Mouse (Mus musculus) ovary, adult 10 weeks (tissue): ENCODE results near the gene Rps24. TPM values are rescaled to one million over a fixed set of nuclear protein-coding genes. Genes with fewer than 3 reads are reported as not detected.

Experiments used
- polyA plus RNA-seq: library from polyadenylated mRNA; stranded (reverse); fragments of 350-450 nt; fragmentation: Illumina TruSeq; extraction: RNeasy Lipid Tissue Mini Kit (QIAGEN cat#74804); gene quantifications from one replicate; pipeline ENCODE4 v1.2.3, GENCODE M21; 2014

The Rps24 gene
- polyA plus RNA-seq = 10,947 TPM

GRCm38 (mm10) chr14:24486773-24487227 is at the start of gene Rps24, which contains the start of gene Polr3a:
Gene Rps24 (plus strand): TSS chr14:24487125.
Gene Polr3a (minus strand): TSS chr14:24487058.

Other genes starting within 250 kb of the Rps24 start
- gene Dlg5, start 241.2 kb upstream of the Rps24 start, polyA plus RNA-seq = 44.7 TPM
- gene E330034G19Rik, start 193.9 kb upstream of the Rps24 start, polyA plus RNA-seq = 33.5 TPM
- 10.6 TPM for gene Polr3a, start 67 bp upstream of the Rps24 start, polyA plus RNA-seq